Mouse (Mus musculus): ENCODE data around the gene Ntrk1.

DNA sequence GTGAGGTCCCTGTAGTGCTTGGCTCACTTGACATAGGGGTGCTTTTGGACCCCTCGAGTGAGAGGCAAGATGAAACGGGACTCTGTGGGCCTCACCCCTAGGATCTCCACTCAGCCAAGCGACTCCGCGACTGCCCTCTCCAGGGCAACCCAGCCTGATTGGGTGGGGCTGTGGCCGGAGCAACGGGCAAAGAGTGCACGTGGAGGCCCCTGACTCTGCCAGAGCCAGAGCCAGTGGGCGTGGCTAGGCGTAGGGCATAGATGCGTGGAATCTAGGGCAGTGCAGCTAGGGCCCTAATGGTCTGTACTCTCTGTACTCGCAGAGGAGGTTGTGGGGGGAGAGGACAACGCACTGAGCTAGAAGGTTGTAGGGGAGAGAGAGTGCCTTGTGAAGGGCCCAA is 46.5 kb downstream of the Ntrk1 start, which contains the start of gene Lrrc71:
- TF ChIP-seq CTCF (IDR thresholded peaks at IDR 0.05; ENCODE audit: low read depth, low read length) = no peak
- no peak for TF ChIP-seq POLR2A (IDR thresholded peaks at IDR 0.05; ENCODE audit: extremely low read depth, insufficient read depth, low read length)
